Mouse (Mus musculus): Measurements from ENCODE around the gene Gm3512. TPM values are rescaled to one million over a fixed set of nuclear protein-coding genes. Genes with fewer than 3 reads are reported as not detected.
A peak's percentile ranks its signal among the peaks of the same experiment; 100 is the strongest.
"Not testable (repeated sequence)": the region's sequence is repeated elsewhere in the genome, so short reads cannot be mapped to it uniquely, and the experiment has no call there.

Gene Gm3512
- polyA plus RNA-seq (2016; fragmentation: Nextera tagmentation; extraction: Ambion mirVana), result 4.2 and 4.6 TPM in 2 replicates

DNA sequence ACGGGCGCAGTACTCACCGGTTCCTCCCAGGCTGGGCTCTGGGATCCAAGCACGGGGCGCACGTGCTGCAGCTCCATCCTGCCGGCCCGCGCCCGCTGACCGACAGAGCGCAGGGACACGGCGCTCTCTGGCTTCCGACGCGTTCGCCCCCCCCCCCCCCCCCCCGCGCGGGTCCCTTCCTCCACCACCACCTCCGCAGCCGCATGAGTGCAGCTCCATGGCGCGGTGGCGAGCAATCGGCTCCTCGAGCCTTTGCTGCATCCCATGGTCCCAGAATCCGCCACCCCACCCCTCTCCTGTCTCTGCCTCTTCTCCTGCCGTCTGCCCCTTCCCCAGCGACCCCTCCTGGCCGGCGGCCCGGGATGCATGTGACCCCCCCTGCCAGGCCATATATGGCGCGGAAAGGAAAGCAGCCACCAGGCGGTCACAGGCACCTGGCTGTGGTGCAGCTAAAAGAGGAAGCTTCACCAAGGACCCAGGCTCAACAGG is at the start of gene Gm3512:
Gm3512 (minus strand) TSS at position 51 of the 489 bp plus-strand sequence.
- H3K27ac ChIP-seq (replicated peaks); H3K4me1 ChIP-seq; H3K36me3 ChIP-seq (replicated peaks); H3K27me3 ChIP-seq (replicated peaks; ENCODE audit: low read depth, poor library complexity, severe bottlenecking); H3K4me3 ChIP-seq; H3K9me3 ChIP-seq; DNase-seq (ENCODE audit: low spot score): not testable (repeated sequence)
- WGBS, result no CpG with 5 or more reads among the region's 37 CpGs

DNA sequence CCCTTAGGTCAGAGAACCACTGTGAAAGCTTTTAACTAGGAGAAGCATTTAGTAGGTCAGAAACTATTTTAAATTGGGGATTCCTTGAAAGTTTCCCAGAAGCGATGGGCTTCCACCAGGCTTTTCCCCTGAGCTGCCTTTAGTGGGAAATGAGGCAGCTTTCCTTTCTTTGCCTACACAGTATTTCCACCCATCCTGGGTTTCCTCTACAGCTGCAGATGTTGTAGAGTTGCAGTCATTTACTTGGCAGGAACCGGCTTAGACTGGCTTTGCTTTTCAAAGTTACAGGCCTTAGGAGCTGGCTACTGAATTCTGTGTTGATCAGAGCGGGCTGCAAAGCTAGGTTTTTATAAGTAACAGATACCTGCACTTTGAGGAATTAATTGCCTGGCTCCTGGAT is 25.7 kb upstream of the Gm3512 start:
- H3K36me3 ChIP-seq (replicated peaks); H3K9me3 ChIP-seq; H3K27me3 ChIP-seq (replicated peaks; ENCODE audit: low read depth, poor library complexity, severe bottlenecking); H3K27ac ChIP-seq (replicated peaks); DNase-seq (ENCODE audit: low spot score); H3K4me1 ChIP-seq; H3K4me3 ChIP-seq: not testable (repeated sequence)
- 91% methylated on average over 3 of the region's 3 CpGs for WGBS

DNA sequence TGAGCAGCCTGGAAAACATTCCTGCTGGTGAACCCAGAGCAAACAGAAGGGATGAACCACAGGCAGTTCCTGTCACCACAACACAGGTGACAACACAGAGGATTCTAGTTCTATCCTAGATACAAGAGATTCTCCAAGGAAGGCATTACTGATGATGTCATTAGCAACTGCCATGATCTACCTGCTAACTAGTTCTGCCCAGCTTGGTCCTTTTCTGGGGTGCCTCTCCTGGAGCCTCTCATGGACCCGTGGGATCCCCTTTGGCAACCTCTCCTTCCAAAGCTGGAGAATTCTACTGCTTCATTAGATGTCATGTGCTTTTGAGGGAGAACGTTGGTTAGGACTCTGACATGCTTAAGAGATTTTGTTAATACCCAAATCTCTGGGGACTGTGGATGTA is 20.1 kb upstream of the Gm3512 start, which contains the start of gene Gm16434:
Gm16434 (minus strand) TSS at position 101 of the 400 bp plus-strand sequence.
- not testable (repeated sequence) for H3K4me3 ChIP-seq; DNase-seq (ENCODE audit: low spot score); H3K9me3 ChIP-seq; H3K27me3 ChIP-seq (replicated peaks; ENCODE audit: low read depth, poor library complexity, severe bottlenecking); H3K4me1 ChIP-seq; H3K27ac ChIP-seq (replicated peaks); H3K36me3 ChIP-seq (replicated peaks)
- no CpG with 5 or more reads among the region's 2 CpGs for WGBS

DNA sequence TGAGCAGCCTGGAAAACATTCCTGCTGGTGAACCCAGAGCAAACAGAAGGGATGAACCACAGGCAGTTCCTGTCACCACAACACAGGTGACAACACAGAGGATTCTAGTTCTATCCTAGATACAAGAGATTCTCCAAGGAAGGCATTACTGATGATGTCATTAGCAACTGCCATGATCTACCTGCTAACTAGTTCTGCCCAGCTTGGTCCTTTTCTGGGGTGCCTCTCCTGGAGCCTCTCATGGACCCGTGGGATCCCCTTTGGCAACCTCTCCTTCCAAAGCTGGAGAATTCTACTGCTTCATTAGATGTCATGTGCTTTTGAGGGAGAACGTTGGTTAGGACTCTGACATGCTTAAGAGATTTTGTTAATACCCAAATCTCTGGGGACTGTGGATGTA is 49.0 kb downstream of the Gm3512 start, which contains the start of gene Gm6676:
Gm6676 (minus strand) TSS at position 101 of the 400 bp plus-strand sequence.
- no CpG with 5 or more reads among the region's 2 CpGs for WGBS
- H3K27ac ChIP-seq (replicated peaks), result not testable (repeated sequence)

DNA sequence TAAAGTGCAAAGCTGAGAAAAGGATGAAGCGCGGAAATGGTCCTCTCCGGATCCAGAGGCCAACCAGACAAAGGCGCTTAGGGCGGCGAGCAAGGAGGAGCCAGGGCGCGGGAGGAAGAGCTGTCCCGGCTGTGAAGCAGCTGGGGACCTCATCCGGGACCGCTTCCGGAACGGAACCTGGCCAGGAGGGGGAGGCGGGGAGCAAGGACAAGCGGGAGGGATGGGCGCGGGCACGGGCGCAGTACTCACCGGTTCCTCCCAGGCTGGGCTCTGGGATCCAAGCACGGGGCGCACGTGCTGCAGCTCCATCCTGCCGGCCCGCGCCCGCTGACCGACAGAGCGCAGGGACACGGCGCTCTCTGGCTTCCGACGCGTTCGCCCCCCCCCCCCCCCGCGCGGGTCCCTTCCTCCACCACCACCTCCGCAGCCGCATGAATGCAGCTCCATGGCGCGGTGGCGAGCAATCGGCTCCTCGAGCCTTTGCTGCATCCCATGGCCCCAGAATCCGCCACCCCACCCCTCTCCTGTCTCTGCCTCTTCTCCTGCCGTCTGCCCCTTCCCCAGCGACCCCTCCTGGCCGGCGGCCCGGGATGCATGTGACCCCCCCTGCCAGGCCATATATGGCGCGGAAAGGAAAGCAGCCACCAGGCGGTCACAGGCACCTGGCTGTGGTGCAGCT is 69.1 kb downstream of the Gm3512 start:
- Histone ChIP-seq H3K4me3 (peak overlapping the region; percentile 62), H3K27ac (replicated peaks) (peak overlapping the region; percentile 93)
- not testable (repeated sequence) for H3K27me3 ChIP-seq (replicated peaks; ENCODE audit: low read depth, poor library complexity, severe bottlenecking); H3K4me1 ChIP-seq; H3K9me3 ChIP-seq; H3K36me3 ChIP-seq (replicated peaks)
- WGBS, result 0% methylated on average over 13 of the region's 54 CpGs
- peak; percentile 70 for DNase-seq (ENCODE audit: low spot score)

More for the DNA sequence above, 49.0 kb downstream of the Gm3512 start, which contains the start of gene Gm6676:
- H3K9me3 ChIP-seq; H3K36me3 ChIP-seq (replicated peaks); H3K4me3 ChIP-seq; H3K27me3 ChIP-seq (replicated peaks; ENCODE audit: low read depth, poor library complexity, severe bottlenecking); H3K4me1 ChIP-seq; DNase-seq (ENCODE audit: low spot score): not testable (repeated sequence)

Other genes with a start within 250 kb of the Gm3512 start
- not detected in 2 replicates for gene Gm6356, start 200.7 kb downstream of the Gm3512 start, polyA plus RNA-seq (2016; fragmentation: Nextera tagmentation; extraction: Ambion mirVana)
- 1.3 TPM in 2 replicates for gene Gm10406, start 147.1 kb downstream of the Gm3512 start, polyA plus RNA-seq (2016; fragmentation: Nextera tagmentation; extraction: Ambion mirVana)
- not detected in 2 replicates for gene Gm3685, start 129.6 kb downstream of the Gm3512 start, polyA plus RNA-seq (2016; fragmentation: Nextera tagmentation; extraction: Ambion mirVana)
- 1.9 and 2.7 TPM in 2 replicates for gene Gm3696, start 73.9 kb downstream of the Gm3512 start, polyA plus RNA-seq (2016; fragmentation: Nextera tagmentation; extraction: Ambion mirVana)
- not detected in 2 replicates for gene Gm6676, start 49.1 kb downstream of the Gm3512 start, polyA plus RNA-seq (2016; fragmentation: Nextera tagmentation; extraction: Ambion mirVana)
- not detected in 2 replicates for gene Gm16434, start 20.0 kb upstream of the Gm3512 start, polyA plus RNA-seq (2016; fragmentation: Nextera tagmentation; extraction: Ambion mirVana)
- gene Gm3727, start 90.2 kb upstream of the Gm3512 start, polyA plus RNA-seq (2016; fragmentation: Nextera tagmentation; extraction: Ambion mirVana), result not detected in 2 replicates
- gene Gm3739, start 140.5 kb upstream of the Gm3512 start, polyA plus RNA-seq (2016; fragmentation: Nextera tagmentation; extraction: Ambion mirVana), result 0.93 and 1.6 TPM in 2 replicates
- not detected in 2 replicates for gene Gm5797, start 157.9 kb upstream of the Gm3512 start, polyA plus RNA-seq (2016; fragmentation: Nextera tagmentation; extraction: Ambion mirVana)
- not detected in 2 replicates for gene Gm8374, start 190.6 kb upstream of the Gm3512 start, polyA plus RNA-seq (2016; fragmentation: Nextera tagmentation; extraction: Ambion mirVana)